Mouse (Mus musculus) embryo, embryonic 9.5 days (tissue): ENCODE results near the gene 2210016F16Rik.
"Not testable (repeated sequence)": the region's sequence is repeated elsewhere in the genome, so short reads cannot be mapped to it uniquely, and the experiment has no call there.

Source experiments
- DNase-seq: peaks from one replicate; pipeline ENCODE4 v3.0.0-alpha.2; 2017; ENCODE audit errors: extremely low spot score

The 2210016F16Rik gene

GRCm38 (mm10) chr13:58384779-58385546, at the start of gene 2210016F16Rik:
Gene 2210016F16Rik, minus strand, starts transcription at chr13:58385225.
- peak; percentile 72 for DNase-seq

DNA sequence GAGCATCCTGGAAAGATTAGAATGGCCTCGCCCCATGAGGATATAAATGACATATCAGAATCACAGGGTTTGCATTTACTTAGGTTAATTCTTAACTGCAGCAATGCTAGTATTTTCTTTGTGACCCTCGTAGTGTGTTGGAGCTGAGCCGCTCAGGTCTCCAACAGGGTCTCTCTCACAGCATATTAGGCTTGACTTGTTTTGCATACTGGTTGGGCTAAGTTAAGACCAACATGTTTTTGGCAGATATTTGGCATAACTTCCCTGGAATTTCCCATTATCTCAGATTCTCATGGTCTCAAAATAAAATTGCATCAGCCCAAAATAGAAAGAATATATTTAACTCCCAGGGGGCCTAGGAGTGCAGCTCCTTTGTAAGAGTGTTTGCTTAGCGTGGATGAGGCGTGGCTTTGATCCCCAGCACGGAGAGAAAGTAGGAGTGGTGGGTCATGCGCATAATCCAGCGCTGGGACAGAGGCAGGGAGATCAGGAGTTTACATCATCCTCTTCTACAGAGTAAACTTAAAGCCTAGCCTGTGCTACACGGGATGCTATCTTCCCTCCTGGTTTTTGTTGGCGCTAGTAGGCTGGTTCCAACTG, 38.1 kb upstream of the 2210016F16Rik start:
- DNase-seq: no peak

- no peak for DNase-seq
Measured at GRCm38 (mm10) chr13:58422242-58422641, 37.2 kb upstream of the 2210016F16Rik start.

DNA sequence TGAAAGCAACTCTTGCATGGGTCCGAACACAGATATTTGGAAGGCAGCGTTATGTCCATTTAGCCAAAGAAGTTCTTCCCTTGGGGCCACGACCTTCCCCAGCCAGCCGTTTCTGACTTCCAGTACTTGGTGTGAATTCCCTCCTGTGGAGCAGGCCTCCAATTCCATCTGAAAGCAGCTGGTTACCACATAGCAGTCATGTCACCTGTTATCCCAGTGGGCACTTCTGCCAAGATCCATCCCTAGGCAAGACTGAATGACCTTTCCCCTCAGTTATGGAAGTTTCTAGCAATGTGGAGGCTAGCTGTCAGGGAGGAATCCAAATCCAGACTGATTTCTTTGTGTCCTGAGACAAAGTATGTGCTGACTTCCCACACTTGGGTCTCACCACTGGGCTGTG, 36.0 kb upstream of the 2210016F16Rik start:
- DNase-seq: no peak

DNA sequence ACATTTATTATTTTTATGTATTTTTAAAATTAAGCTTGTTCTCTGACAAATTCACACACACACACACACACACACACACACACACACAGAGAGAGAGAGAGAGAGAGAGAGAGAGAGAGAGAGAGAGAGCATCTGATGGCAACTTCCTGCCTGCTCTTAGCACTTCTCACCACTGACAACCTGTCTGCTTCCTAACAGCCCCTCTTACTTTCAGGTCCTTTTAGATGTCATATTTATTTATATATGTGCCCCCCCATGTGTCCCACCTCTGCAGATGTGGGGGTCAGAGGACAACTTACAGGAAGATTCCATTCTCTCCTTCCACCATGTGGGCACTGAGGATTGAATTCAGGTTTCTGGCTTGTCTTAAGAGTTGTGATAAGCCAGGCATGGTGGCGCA, 34.2 kb upstream of the 2210016F16Rik start:
- no peak for DNase-seq

DNA sequence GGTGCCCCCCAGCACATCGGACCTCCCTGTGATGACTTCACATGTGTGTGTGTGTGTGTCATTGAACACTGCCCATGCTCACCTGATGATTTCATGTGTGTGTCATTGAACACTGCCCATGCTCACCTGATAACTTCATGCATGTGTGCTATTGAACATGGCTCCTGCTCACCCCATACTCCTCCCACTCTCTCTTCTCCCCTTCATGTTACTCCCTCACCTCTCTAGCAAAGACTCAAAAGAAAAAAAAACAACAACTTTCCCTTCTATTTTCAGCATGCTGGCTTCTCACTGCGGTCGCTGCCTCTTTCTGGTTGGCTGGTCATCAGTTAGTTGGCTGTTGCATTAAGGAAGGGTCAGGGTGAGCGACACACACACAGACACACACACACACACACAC, 33.6 kb upstream of the 2210016F16Rik start:
- DNase-seq: no peak

DNA sequence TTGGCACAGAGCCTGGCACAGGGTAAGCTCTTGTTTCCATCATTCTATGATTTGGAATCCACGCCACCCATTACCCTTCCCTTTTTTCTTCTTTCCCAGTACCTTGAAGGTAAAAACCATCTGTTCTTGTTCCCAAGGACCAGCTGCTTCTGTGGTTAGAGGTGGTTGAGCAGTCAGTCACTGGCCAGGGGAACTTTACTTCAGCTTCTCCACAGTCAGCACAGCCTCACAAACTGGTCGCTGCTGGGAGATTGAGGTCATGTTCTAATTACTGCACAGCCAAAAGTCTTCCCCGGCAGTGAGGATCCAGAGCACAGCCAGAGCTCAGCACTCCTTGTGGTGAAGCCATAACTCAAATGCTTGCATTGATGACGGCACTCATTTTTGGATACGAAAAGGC, 30.8 kb upstream of the 2210016F16Rik start:
- no peak for DNase-seq

GRCm38 (mm10) chr13:58415374-58415773, 30.3 kb upstream of the 2210016F16Rik start:
- DNase-seq: no peak

DNA sequence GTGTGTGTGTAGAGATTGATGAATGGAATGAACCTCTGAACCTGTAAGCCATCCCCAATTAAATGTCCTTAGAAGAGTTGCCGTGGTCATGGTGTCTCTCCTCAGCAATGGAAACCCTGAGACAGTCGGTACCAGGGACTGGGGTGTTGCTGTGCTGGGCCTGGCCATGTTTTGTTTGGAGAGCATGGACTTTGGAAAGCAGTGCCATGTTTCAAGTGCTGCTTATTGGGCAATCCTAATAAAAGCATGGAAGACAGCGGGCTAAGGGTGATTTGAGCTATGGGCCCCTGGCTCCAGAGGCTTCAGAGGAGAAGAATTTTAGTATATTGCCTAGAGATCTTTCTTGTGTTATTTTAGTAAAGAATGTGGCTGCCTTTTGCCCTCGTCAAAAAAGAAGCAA, 26.0 kb upstream of the 2210016F16Rik start:
- no peak for DNase-seq

GRCm38 (mm10) chr13:58403243-58403642, 18.2 kb upstream of the 2210016F16Rik start, which contains the start of gene Hnrnpk:
Gene Hnrnpk, minus strand, starts transcription at chr13:58403343.
- DNase-seq: not testable (repeated sequence)

- no peak for DNase-seq
Measured at GRCm38 (mm10) chr13:58402744-58403110, 17.7 kb upstream of the 2210016F16Rik start.

GRCm38 (mm10) chr13:58402003-58402743, 17.1 kb upstream of the 2210016F16Rik start, which contains the start of gene Rmi1:
Gene Rmi1, plus strand, starts transcription at chr13:58402248.
- DNase-seq: peak; percentile 98

DNA sequence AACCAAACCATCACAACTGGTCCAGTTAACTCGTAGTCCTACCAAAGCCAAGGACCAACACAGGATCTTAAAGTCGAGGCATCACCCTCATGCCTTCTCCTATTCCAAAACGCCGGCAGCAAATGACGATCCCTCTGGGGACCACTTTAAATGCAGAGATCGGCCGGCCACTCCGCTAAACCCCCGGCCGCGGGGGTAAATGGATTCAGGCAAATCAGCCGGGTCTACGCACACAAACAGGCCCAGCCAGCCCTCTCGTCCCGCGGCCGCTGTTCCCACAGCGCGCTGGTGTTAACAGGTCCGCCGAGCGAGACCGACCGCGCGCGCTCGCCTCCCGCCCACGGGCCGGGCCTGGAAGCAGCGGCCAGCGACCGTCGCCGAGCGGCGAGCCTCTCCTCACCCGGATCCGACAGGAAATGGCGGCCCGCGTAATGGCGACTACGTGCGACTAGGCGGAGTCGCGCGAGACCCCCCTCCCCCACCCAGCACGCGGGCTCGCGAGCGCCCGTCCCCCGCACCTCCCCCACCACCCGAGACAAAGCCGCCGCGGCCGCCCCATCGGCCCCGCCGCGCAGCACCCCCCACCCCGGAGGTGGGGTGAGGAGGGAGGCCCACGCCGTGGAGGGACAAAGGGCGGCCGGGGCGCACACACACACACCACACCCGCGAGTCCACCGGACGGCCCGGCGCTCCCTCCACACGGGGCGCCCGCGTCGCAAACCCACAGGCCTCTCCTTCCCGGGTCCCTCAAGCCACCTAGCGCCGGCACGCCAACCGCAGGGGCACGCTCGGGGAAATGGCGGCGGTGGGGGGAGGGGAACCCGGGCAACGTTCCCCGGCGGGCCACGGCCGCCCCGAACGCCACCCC, 16.3 kb upstream of the 2210016F16Rik start:
- DNase-seq: peak; percentile 81

GRCm38 (mm10) chr13:58400576-58400975, 15.6 kb upstream of the 2210016F16Rik start:
- peak; percentile 49 for DNase-seq

DNA sequence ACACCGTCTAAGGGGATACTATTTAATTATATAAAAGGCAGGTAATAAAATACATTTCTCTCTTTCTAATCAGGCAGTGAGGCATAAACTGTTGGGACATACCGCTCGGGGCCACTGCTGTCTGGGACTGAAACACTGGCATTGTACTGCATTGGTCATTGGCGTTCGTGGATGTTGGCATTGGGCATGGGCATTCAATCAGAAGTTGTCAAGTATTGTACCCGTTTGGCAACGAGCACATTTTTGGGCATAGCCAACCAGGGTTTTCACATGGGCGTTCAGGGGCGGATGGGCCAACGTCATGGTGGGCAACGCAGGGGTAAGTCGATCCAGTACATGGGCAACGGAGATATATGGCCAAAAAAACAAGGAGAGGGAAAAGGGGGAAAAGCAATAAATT, 12.6 kb upstream of the 2210016F16Rik start:
- DNase-seq: no peak

- not testable (repeated sequence) for DNase-seq
Measured at GRCm38 (mm10) chr13:58394392-58394791, 9.4 kb upstream of the 2210016F16Rik start.

DNA sequence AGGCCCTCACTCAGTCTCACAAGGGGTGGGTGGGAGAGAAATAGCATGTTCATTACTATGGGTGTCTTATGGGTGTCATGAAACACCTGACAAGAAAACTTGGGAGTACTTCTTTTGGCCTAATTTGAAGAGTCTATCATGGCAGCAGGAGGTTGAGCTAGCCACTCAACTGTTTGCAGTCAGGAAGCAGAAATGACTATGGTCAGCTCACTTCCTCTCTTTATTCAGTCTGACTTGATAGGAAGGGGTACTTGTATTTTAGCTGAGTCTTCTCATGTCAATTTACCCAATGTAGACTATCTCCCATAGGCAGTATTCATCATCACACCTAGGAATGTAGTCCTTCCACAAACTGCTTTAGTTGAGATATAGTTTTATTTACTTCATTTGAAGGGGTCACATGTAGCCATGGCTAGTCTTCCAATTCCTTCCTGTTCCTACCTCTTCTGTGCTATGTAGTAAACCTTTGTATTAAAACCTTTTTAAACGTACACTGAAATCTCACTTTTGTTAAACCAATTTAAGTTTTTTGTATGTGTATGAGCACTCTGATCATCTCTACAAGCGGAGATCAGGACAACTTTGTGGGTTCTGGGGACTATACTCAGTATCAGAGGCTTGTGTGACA, 4.4 kb upstream of the 2210016F16Rik start:
- no peak for DNase-seq

DNA sequence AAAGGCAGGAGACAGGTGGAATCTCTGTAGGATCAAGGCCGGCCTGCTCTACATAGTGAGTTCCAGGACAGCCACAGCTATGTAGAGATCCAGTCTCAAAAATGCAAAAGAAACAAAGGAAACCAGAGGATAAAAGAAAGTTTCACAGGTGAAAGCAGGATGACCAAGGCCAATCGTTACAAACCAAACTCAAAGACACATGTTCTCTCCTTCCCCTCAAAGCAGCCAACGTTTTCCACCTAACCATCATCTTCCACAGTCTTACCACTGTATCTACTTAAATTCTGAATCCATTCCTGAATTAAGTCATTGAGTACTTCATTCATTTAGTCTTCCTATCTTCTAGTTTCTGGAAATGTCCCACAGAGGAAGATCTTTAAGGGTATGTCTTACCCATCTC, 3.4 kb upstream of the 2210016F16Rik start:
- DNase-seq: no peak

GRCm38 (mm10) chr13:58387948-58388347, 2.9 kb upstream of the 2210016F16Rik start:
- peak; percentile 75 for DNase-seq

GRCm38 (mm10) chr13:58385547-58385920, 509 bp upstream of the 2210016F16Rik start:
- DNase-seq: no peak

- no peak for DNase-seq
Measured at GRCm38 (mm10) chr13:58384371-58384770, 654 bp downstream of the 2210016F16Rik start.
